Mouse (Mus musculus): ENCODE measurements around the gene Abhd13.

The Abhd13 gene

GRCm38 (mm10) chr8:10016252-10016651 lies 38.7 kb downstream of the Abhd13 start:
- DNase-seq (ENCODE audit: low read depth) = no peak

- no peak for DNase-seq (ENCODE audit: low read depth)
These were observed 39.7 kb downstream of the Abhd13 start for GRCm38 (mm10) chr8:10017231-10017630.

- DNase-seq (ENCODE audit: low read depth) = no peak
These were observed 53.0 kb downstream of the Abhd13 start for GRCm38 (mm10) chr8:10030320-10031060.

- no peak for DNase-seq (ENCODE audit: low read depth)
These were observed 53.7 kb downstream of the Abhd13 start for GRCm38 (mm10) chr8:10031177-10031576.

- DNase-seq (ENCODE audit: low read depth) = no peak
These were observed 63.4 kb downstream of the Abhd13 start for GRCm38 (mm10) chr8:10040866-10041265.

Data from c-Kit-positive CD71-positive TER-119-negative erythroid progenitor cells, embryonic 14.5 days (primary cell).